Mouse (Mus musculus) lung, postnatal 0 days (tissue): ENCODE results near the gene Psip1. TPM values are rescaled to one million over a fixed set of nuclear protein-coding genes. Genes with fewer than 3 reads are reported as not detected.

ENCODE experiments used
- ATAC-seq: fragments of 200-750 bp; cut with Nextera tagmentation; 2 replicates; pipeline ENCODE4 v1.8.0; 2017; ENCODE audit warnings: moderate library complexity
- DNase-seq: peaks from one replicate; pipeline ENCODE4 v3.0.0-alpha.2; 2016; ENCODE audit warnings: low spot score
- H3K27ac ChIP-seq: fragments of 300-500 bp; sonication (generic); 2 replicates; pipeline ENCODE4 v1.5.1; 2014; ENCODE audit warnings: antibody characterized with exemption, mild to moderate bottlenecking, low read length, mixed read lengths
- H3K27me3 ChIP-seq: fragments of 300-500 bp; sonication (generic); replicated peaks from 2 replicates; pipeline ENCODE4 v1.6.1; 2014; ENCODE audit warnings: low read length, mixed read lengths; ENCODE audit not compliant: insufficient read depth
- H3K36me3 ChIP-seq: fragments of 300-500 bp; sonication (generic); 2 replicates; pipeline ENCODE4 v1.6.1; 2014; ENCODE audit warnings: low read length, mixed read lengths; ENCODE audit not compliant: insufficient read depth
- H3K4me1 ChIP-seq: fragments of 300-500 bp; sonication (generic); 2 replicates; pipeline ENCODE4 v1.6.1; 2014; ENCODE audit warnings: antibody characterized with exemption, low read depth, low read length, mixed read lengths; ENCODE audit not compliant: insufficient read depth
- H3K4me2 ChIP-seq: fragments of 300-500 bp; sonication (generic); replicated peaks from 2 replicates; pipeline ENCODE4 v1.6.1; 2014; ENCODE audit warnings: low read depth, mild to moderate bottlenecking, low read length, moderate library complexity, mixed read lengths
- H3K4me3 ChIP-seq: fragments of 300-500 bp; sonication (generic); 2 replicates; pipeline ENCODE4 v1.5.1; 2014; ENCODE audit warnings: low read depth, low read length
- H3K9ac ChIP-seq: fragments of 300-500 bp; sonication (generic); replicated peaks from 2 replicates; pipeline ENCODE4 v1.6.1; 2014; ENCODE audit warnings: low read depth, mild to moderate bottlenecking
- H3K9me3 ChIP-seq: fragments of 300-500 bp; sonication (generic); 2 replicates; pipeline ENCODE4 v1.6.1; 2016; ENCODE audit warnings: low read length, mixed read lengths
- CTCF ChIP-seq: IDR thresholded peaks from 2 replicates; pipeline ENCODE4 v1.5.1; 2016; ENCODE audit warnings: antibody characterized with exemption, mild to moderate bottlenecking
- EP300 ChIP-seq: IDR thresholded peaks from 2 replicates; pipeline ENCODE4 v1.6.1; 2016; ENCODE audit warnings: antibody characterized with exemption, mild to moderate bottlenecking, control low read depth
- WGBS: fragments of 180-500 bp; shearing (Covaris S2); extraction: QIAGEN DNeasy Blood & Tissue Kit; methylation state at CpG from one replicate; pipeline ENCODE4 v1.1.7; 2014; 5-methylcytosine and 5-hydroxymethylcytosine counted together
- polyA plus RNA-seq: library from polyadenylated mRNA; unstranded; fragments of >200 nt; fragmentation: Nextera tagmentation; extraction: Ambion mirVana; gene quantifications from 2 replicates; pipeline ENCODE4 v1.2.1, GENCODE M21; 2015

The Psip1 gene
- polyA plus RNA-seq, 1 experiment from 2014 or later = 38.1 TPM

DNA sequence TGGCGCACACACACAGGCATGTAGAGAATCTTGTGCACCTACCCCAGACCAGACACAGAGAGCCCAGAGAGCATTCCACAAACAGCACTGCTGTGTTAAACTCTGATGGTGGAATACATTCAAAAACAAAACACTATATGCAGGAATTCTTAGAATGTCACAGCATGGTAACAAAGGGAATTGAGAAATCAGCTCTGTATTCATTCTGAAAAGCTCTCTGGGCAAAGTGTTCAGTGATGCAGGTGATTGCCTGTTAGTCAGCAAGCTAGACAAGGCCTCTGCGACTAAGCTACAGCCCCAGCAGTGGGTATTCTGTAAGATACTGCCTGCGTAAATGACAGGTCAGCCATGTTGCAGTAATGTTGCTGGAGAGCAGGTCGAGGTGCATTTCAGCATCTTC, 35.5 kb downstream of the Psip1 start:
- 90% methylated on average over 4 of the region's 4 CpGs for WGBS
- H3K36me3 ChIP-seq = peaks cover 19% of the 10 kb centered on the region; the same call in 1 of the 2 replicates
- H3K4me2 ChIP-seq = no peak overlapping the region

GRCm38 (mm10) chr4:83441050-83441449, 45.2 kb downstream of the Psip1 start:
- H3K27me3 ChIP-seq = no peaks in the 10 kb centered on the region
- WGBS = 82% methylated on average over 4 of the region's 4 CpGs
- no peaks in the 10 kb centered on the region for H3K9me3 ChIP-seq
- TF ChIP-seq CTCF (no peak), EP300 (no peak)
- H3K9ac ChIP-seq = no peak overlapping the region
- H3K4me2 ChIP-seq = no peak overlapping the region
- no peak overlapping the region for H3K4me3 ChIP-seq
- peaks cover 23% of the 10 kb centered on the region for H3K36me3 ChIP-seq
- ATAC-seq (no peak), DNase-seq (no peak)
- H3K4me1 ChIP-seq = no peaks in the 10 kb centered on the region
- no peak overlapping the region for H3K27ac ChIP-seq

More for the DNA sequence above, 35.5 kb downstream of the Psip1 start:
- no peak overlapping the region for H3K9ac ChIP-seq
- no peaks in the 10 kb centered on the region for H3K27me3 ChIP-seq
- H3K4me3 ChIP-seq = no peak overlapping the region
- ATAC-seq (no peak), DNase-seq (no peak)
- no peaks in the 10 kb centered on the region for H3K9me3 ChIP-seq
- H3K4me1 ChIP-seq = no peaks in the 10 kb centered on the region
- TF ChIP-seq EP300 = no peak
- no peak for TF ChIP-seq CTCF
- no peak overlapping the region for H3K27ac ChIP-seq

DNA sequence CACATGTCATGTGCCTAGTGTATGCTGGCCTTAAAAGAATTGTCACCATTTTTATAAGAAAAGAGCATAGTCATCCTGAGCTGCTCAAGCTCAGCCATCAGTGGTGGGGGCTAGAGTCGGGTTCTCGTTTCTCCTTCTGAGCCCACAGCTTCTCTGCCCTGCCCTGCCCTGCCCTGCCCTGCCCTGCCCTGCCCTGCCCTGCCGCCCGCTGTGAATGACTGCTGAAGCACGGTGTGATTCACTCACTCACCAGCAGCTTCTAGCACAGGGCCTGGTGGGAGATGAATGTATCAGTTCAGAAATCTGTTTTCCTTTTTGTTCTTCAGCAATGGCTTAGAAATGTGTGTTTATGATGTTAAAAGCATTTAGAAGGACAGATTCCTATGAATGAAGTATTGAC, 47.2 kb downstream of the Psip1 start:
- Histone ChIP-seq H3K9ac (no peak overlapping the region), H3K9me3 (no peaks in the 10 kb centered on the region), H3K36me3 (peaks cover 23% of the 10 kb centered on the region), H3K4me2 (no peak overlapping the region), H3K27me3 (no peaks in the 10 kb centered on the region), H3K4me1 (no peaks in the 10 kb centered on the region), H3K27ac (no peak overlapping the region), H3K4me3 (no peak overlapping the region)
- ATAC-seq (no peak), DNase-seq (no peak)
- TF ChIP-seq EP300 (no peak), CTCF (no peak)
- 58% methylated on average over 5 of the region's 5 CpGs for whole genome bisulfite sequencing

GRCm38 (mm10) chr4:83438116-83438515, 48.1 kb downstream of the Psip1 start:
- Histone ChIP-seq H3K27ac (no peak overlapping the region), H3K27me3 (no peaks in the 10 kb centered on the region), H3K4me3 (no peak overlapping the region), H3K36me3 (peaks cover 23% of the 10 kb centered on the region), H3K4me2 (no peak overlapping the region), H3K4me1 (no peaks in the 10 kb centered on the region), H3K9me3 (no peaks in the 10 kb centered on the region), H3K9ac (no peak overlapping the region)
- DNase-seq (peak; percentile 58), ATAC-seq (peak; percentile 58)
- TF ChIP-seq EP300 = no peak
- no peak for TF ChIP-seq CTCF

DNA sequence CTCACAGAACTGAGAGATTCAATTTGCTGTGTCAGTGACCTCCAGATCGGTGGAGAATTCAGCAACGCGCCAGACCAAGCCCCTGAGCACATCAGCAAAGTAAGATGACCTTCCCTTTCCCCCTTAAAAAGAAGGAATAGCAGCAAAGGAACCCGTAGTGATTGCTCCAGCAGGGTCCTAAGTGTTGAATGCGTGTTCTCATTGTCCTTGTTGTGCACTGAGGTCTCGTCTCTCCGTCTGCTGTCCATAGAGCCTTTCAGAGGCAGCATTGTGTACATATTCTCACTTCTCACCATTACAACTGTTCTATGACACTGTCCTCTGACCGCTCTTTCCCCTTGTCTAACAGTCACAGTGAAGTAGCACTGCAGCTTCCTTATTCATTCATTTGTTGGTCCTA, 49.9 kb downstream of the Psip1 start:
- H3K27me3 ChIP-seq = no peaks in the 10 kb centered on the region
- ATAC-seq (no peak), DNase-seq (no peak)
- no peak overlapping the region for H3K4me2 ChIP-seq
- 96% methylated on average over 8 of the region's 8 CpGs for WGBS
- H3K9me3 ChIP-seq = no peaks in the 10 kb centered on the region
- H3K36me3 ChIP-seq = peaks cover 19% of the 10 kb centered on the region
- no peak for TF ChIP-seq CTCF
- TF ChIP-seq EP300 = no peak
- no peak overlapping the region for H3K27ac ChIP-seq
- H3K4me1 ChIP-seq = no peaks in the 10 kb centered on the region
- H3K9ac ChIP-seq = no peak overlapping the region
- no peak overlapping the region for H3K4me3 ChIP-seq

GRCm38 (mm10) chr4:83432901-83433300, 53.4 kb downstream of the Psip1 start:
- peaks cover 12% of the 10 kb centered on the region for H3K36me3 ChIP-seq
- no peaks in the 10 kb centered on the region for H3K4me1 ChIP-seq
- H3K27ac ChIP-seq = no peak overlapping the region
- H3K27me3 ChIP-seq = no peaks in the 10 kb centered on the region
- H3K4me3 ChIP-seq = no peak overlapping the region
- H3K9me3 ChIP-seq = no peaks in the 10 kb centered on the region
- H3K9ac ChIP-seq = no peak overlapping the region
- ATAC-seq = 0 out of 2 replicates have a peak, but pooled peaks have one; percentile 26
- 79% methylated on average over 6 of the region's 6 CpGs for WGBS
- H3K4me2 ChIP-seq = no peak overlapping the region
- no peak for DNase-seq
- no peak for TF ChIP-seq CTCF
- TF ChIP-seq EP300 = no peak

DNA sequence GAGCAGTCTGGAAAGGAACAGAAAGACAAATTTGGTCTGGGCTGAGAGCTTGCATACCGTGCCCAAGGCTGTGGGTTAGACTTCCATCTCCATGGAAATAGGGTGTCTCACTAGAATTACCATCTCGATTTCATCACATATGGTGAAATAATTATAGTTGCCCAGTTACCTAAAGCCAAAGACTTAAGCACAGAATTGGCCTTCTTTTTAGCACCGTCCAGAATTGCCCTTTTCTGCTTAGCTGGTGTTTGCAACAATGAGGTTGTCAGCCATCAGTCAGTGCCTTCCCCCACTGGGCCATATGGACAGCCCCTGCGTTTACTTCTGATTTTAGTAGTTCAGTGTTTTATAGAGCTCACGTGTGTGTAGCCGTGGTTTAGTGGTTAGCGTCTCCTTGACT, 54.3 kb downstream of the Psip1 start:
- H3K4me2 ChIP-seq = no peak overlapping the region
- H3K4me3 ChIP-seq = no peak overlapping the region
- H3K27ac ChIP-seq = no peak overlapping the region
- no peak for ATAC-seq
- H3K27me3 ChIP-seq = no peaks in the 10 kb centered on the region
- H3K9me3 ChIP-seq = no peaks in the 10 kb centered on the region
- no peak for DNase-seq
- TF ChIP-seq EP300 (no peak), CTCF (no peak)
- H3K36me3 ChIP-seq = peaks cover 6% of the 10 kb centered on the region; the same call in 1 of the 2 replicates
- no peaks in the 10 kb centered on the region for H3K4me1 ChIP-seq
- 94% methylated on average over 7 of the region's 7 CpGs for WGBS
- no peak overlapping the region for H3K9ac ChIP-seq
